Mouse (Mus musculus) neural tube, embryonic 11.5 days (tissue): ENCODE results near the gene Pacsin2. TPM values are rescaled to one million over a fixed set of nuclear protein-coding genes. Genes with fewer than 3 reads are reported as not detected.

ENCODE experiments used
- ATAC-seq: fragments of 200-750 bp; cut with Nextera tagmentation; 2 replicates; pipeline ENCODE4 v1.8.0; 2017; ENCODE audit warnings: moderate number of reproducible peaks, mild to moderate bottlenecking, moderate TSS enrichment, moderate library complexity; ENCODE audit not compliant: insufficient read depth, low FRiP score, low TSS enrichment
- DNase-seq: peaks from one replicate; pipeline ENCODE4 v3.0.0-alpha.2; 2015; ENCODE audit warnings: low spot score
- H3K27ac ChIP-seq: fragments of 300-500 bp; sonication (generic); 2 replicates; pipeline ENCODE4 v1.5.1; 2014; ENCODE audit warnings: low read depth, mild to moderate bottlenecking, low read length
- H3K27me3 ChIP-seq: fragments of 300-500 bp; sonication (generic); 2 replicates; pipeline ENCODE4 v1.6.1; 2014; ENCODE audit warnings: mild to moderate bottlenecking, low read length, mixed read lengths; ENCODE audit not compliant: control insufficient read depth, insufficient read depth
- H3K36me3 ChIP-seq: fragments of 300-500 bp; sonication (generic); 2 replicates; pipeline ENCODE4 v1.6.1; 2014; ENCODE audit warnings: mild to moderate bottlenecking, low read length, moderate library complexity, mixed read lengths; ENCODE audit not compliant: control insufficient read depth, insufficient read depth
- H3K4me1 ChIP-seq: fragments of 300-500 bp; sonication (generic); 2 replicates; pipeline ENCODE4 v1.6.1; 2014; ENCODE audit warnings: low read length, mixed read lengths; ENCODE audit not compliant: control insufficient read depth, insufficient read depth
- H3K4me2 ChIP-seq: fragments of 300-500 bp; sonication (generic); 2 replicates; pipeline ENCODE4 v1.6.1; 2014; ENCODE audit warnings: low read depth, mild to moderate bottlenecking, moderate library complexity
- H3K4me3 ChIP-seq: fragments of 300-500 bp; sonication (generic); 2 replicates; pipeline ENCODE4 v1.5.1; 2014; ENCODE audit warnings: low read depth, low read length
- H3K9ac ChIP-seq: fragments of 300-500 bp; sonication (generic); 2 replicates; pipeline ENCODE4 v1.6.1; 2014; ENCODE audit warnings: mild to moderate bottlenecking, low read length
- H3K9me3 ChIP-seq: fragments of 300-500 bp; sonication (generic); 2 replicates; pipeline ENCODE4 v1.6.1; 2016; ENCODE audit warnings: low read length; ENCODE audit not compliant: control insufficient read depth
- WGBS: fragments of 180-500 bp; shearing (Covaris S2); extraction: QIAGEN DNeasy Blood & Tissue Kit; methylation state at CpG from one replicate; pipeline ENCODE4 v1.1.7; 2014; 5-methylcytosine and 5-hydroxymethylcytosine counted together
- polyA plus RNA-seq: library from polyadenylated mRNA; unstranded; fragments of >200 nt; fragmentation: Nextera tagmentation; extraction: Ambion mirVana; gene quantifications from 2 replicates; pipeline ENCODE4 v1.2.1, GENCODE M21; 2014

Gene Pacsin2
- polyA plus RNA-seq, 1 experiment from 2014 or later, result 46.2 TPM

DNA sequence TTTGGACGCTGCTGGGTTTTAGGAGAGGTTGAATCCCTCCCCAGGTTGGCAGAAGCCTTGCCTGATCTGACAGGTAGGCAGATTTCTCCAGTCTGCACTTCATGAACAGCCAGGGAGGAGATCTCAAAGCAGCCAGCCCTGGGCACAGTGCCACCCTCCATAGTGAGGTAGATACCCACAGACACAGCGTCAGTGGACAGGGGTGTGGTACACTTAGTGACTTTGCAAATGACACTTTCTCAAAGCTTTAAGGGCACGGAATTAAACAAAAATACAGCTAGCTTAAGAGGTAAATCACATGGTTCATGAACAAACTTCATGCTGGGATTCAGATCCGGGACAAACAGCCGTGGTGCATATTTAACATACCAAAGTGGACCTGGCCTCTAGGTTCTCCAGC is 15.8 kb downstream of the Pacsin2 start:
- ATAC-seq, result no peak
- no peak for DNase-seq
- 77% methylated on average over 5 of the region's 5 CpGs for WGBS

DNA sequence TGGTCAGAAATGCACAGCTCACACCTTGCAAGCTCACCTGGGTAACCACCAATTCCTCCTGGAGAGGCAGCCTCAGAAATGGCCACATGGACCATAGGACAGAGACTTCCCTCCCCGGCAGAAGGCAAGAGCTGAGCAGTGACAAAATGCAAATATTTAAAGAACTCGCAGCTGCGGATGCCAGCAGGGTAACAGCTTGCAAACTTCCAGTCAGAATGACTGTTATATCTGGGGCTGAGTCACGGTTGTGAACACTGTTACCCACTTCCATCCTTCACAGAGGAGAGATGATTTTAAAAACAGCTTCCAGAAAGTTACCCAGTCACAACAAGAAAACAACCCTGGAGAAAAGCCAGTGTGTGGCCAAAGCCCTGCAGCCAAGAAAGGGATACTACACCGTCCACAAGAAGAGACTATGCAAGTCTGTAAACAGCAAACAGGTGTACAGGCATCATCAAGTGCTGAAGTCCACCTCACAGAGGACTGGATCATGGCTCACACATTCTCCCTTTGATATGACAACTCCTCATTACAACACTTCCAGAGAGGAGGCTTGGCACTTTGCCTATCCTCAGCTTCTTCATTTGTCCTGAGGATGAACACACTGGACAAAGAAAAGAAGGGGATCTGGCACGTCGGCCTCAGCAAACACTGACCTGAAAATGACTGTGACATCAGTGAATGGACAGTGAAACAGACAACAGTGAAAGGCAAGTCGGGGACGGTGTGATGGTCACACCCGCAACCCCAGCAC is 16.4 kb downstream of the Pacsin2 start:
- H3K9ac ChIP-seq, result no peak overlapping the region
- WGBS, result 67% methylated on average over 10 of the region's 10 CpGs
- H3K4me1 ChIP-seq, result no peaks in the 10 kb centered on the region
- H3K9me3 ChIP-seq, result no peaks in the 10 kb centered on the region
- DNase-seq (no peak), ATAC-seq (no peak)
- H3K27me3 ChIP-seq, result no peaks in the 10 kb centered on the region
- no peaks in the 10 kb centered on the region for H3K36me3 ChIP-seq
- no peak overlapping the region for H3K27ac ChIP-seq
- no peak overlapping the region for H3K4me2 ChIP-seq
- H3K4me3 ChIP-seq, result no peak overlapping the region

More for the DNA sequence above, 15.8 kb downstream of the Pacsin2 start:
- no peaks in the 10 kb centered on the region for H3K36me3 ChIP-seq
- no peak overlapping the region for H3K4me3 ChIP-seq
- no peak overlapping the region for H3K9ac ChIP-seq
- no peaks in the 10 kb centered on the region for H3K9me3 ChIP-seq
- no peaks in the 10 kb centered on the region for H3K4me1 ChIP-seq
- no peaks in the 10 kb centered on the region for H3K27me3 ChIP-seq
- H3K4me2 ChIP-seq, result no peak overlapping the region
- no peak overlapping the region for H3K27ac ChIP-seq

DNA sequence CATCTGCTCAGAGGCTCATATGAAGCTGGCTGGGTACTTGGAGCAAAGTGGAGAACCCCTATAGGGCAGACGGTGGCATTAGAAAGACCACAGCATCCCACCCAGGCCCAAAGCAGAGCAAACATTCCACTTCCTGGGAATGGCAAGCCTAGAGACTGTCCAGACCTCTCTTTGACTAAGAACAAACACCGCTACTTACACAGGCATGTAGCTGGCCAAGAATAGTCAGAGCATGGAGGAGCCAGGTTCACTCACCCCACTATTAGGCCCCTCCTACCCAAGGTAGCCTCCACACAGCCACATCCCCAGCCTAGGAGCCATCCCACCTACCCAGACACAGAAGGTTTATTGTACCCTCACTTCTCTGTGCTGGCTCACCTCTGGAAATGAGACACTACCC is 18.5 kb downstream of the Pacsin2 start:
- DNase-seq (no peak), ATAC-seq (no peak)
- no peaks in the 10 kb centered on the region for H3K9me3 ChIP-seq
- H3K36me3 ChIP-seq, result no peaks in the 10 kb centered on the region
- no peak overlapping the region for H3K27ac ChIP-seq
- H3K9ac ChIP-seq, result no peak overlapping the region
- H3K4me3 ChIP-seq, result no peak overlapping the region
- no peak overlapping the region for H3K4me2 ChIP-seq
- no peaks in the 10 kb centered on the region for H3K4me1 ChIP-seq
- no peaks in the 10 kb centered on the region for H3K27me3 ChIP-seq
- 89% methylated on average over 2 of the region's 2 CpGs for WGBS

DNA sequence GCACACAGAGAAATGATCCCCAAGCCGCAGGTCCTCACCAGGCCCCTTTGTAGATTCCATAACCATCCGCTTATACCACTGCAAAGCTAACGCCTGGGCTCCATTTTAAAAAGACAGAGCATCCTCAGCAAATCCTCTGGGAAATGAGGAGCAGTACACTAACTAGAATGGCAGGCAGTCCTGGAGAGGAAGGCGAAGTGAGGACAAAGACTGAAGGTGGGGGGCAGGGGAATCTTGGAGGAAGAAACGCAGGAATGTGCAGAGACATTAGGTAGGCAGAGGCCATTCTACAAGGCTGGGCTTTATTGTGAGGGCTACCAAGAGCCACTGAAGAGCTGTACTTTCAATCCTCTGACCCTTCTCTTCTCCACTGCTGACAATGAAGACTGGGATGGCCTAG is 19.0 kb downstream of the Pacsin2 start:
- H3K27me3 ChIP-seq, result no peaks in the 10 kb centered on the region
- H3K4me2 ChIP-seq, result no peak overlapping the region
- ATAC-seq (no peak), DNase-seq (no peak)
- no peak overlapping the region for H3K27ac ChIP-seq
- 72% methylated on average over 5 of the region's 5 CpGs for WGBS
- H3K36me3 ChIP-seq, result no peaks in the 10 kb centered on the region
- no peaks in the 10 kb centered on the region for H3K9me3 ChIP-seq
- no peak overlapping the region for H3K4me3 ChIP-seq
- no peak overlapping the region for H3K9ac ChIP-seq
- H3K4me1 ChIP-seq, result no peaks in the 10 kb centered on the region

DNA sequence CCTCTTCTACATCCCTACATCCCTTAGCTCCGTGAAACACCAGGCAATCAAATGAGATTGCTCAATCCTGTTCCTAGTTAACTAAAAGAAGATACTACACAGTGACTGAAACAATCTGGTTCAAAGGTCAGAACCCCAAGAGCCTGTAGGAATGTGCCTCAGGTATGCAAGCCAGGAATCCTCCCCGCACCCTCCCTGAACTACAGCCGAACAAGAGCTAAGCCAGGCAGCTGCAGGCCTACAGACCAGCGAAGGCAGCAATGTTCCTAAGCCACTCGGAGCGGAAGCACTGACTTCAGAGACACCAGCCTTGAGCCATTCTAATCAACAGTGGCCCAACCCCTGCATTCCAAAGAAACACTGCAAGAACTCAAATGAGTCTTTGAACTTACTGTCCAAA is 20.0 kb downstream of the Pacsin2 start:
- DNase-seq (no peak), ATAC-seq (no peak)
- H3K4me1 ChIP-seq, result no peaks in the 10 kb centered on the region
- H3K27ac ChIP-seq, result no peak overlapping the region
- H3K4me2 ChIP-seq, result no peak overlapping the region
- H3K9me3 ChIP-seq, result no peaks in the 10 kb centered on the region
- no peak overlapping the region for H3K9ac ChIP-seq
- WGBS, result 89% methylated on average over 6 of the region's 6 CpGs
- no peak overlapping the region for H3K4me3 ChIP-seq
- no peaks in the 10 kb centered on the region for H3K27me3 ChIP-seq
- no peaks in the 10 kb centered on the region for H3K36me3 ChIP-seq

DNA sequence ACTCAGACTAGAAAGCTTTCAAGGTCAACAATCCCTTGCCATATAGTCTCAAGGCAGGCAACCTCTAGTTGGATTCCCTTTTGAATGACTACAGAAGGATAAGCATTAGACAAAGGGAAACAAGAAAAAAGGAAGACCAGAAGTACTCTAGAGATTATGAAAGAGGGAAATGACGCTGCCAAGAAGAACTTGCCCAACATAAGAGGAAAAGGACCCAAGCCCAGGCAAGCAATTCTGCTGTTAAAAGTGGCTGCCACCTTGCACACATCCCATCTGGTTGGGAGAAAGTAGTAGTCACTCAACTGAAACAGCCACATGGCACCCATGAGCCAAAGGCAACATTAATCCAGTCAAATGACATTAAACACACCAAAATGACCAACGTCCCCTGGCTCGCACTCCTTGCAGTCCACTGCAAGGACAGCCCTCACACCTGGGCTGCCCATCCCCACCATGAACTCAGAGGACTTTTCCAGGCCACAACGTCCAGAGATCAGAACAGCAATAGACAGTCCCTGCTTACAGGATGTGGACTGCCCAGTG is 21.8 kb downstream of the Pacsin2 start:
- no peak overlapping the region for H3K9ac ChIP-seq
- no peak overlapping the region for H3K27ac ChIP-seq
- no peak overlapping the region for H3K4me3 ChIP-seq
- DNase-seq, result no peak
- H3K4me1 ChIP-seq, result no peaks in the 10 kb centered on the region
- no peaks in the 10 kb centered on the region for H3K36me3 ChIP-seq
- H3K9me3 ChIP-seq, result no peaks in the 10 kb centered on the region
- WGBS, result 90% methylated on average over 4 of the region's 4 CpGs
- no peak overlapping the region for H3K4me2 ChIP-seq
- H3K27me3 ChIP-seq, result no peaks in the 10 kb centered on the region
- ATAC-seq, result no peak

DNA sequence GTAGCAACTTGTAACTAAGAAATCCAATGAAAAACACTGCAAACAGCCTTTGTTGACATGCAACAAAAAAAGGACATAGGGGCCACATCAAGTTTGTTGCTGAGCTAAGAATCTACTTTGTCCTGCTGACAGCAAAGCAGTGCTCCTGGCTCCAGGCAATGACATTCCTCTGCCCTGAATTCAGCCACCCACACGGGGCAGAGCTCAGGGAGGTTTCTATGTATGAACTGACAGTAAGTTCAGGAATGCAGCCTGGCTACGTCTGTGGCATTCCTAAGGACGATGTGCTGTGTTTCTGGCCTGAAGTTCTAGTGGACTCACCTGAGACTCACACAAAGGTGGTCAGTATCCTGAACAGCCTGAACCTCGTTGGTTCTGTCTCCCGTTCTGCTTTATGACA is 23.7 kb downstream of the Pacsin2 start:
- H3K27me3 ChIP-seq, result no peaks in the 10 kb centered on the region
- H3K9me3 ChIP-seq, result no peaks in the 10 kb centered on the region
- no peak for DNase-seq
- no peaks in the 10 kb centered on the region for H3K36me3 ChIP-seq
- H3K4me2 ChIP-seq, result no peak overlapping the region
- no peak overlapping the region for H3K27ac ChIP-seq
- H3K4me1 ChIP-seq, result no peaks in the 10 kb centered on the region
- no peak overlapping the region for H3K9ac ChIP-seq
- H3K4me3 ChIP-seq, result no peak overlapping the region
- ATAC-seq, result no peak
- whole genome bisulfite sequencing, result 73% methylated on average over 5 of the region's 5 CpGs

DNA sequence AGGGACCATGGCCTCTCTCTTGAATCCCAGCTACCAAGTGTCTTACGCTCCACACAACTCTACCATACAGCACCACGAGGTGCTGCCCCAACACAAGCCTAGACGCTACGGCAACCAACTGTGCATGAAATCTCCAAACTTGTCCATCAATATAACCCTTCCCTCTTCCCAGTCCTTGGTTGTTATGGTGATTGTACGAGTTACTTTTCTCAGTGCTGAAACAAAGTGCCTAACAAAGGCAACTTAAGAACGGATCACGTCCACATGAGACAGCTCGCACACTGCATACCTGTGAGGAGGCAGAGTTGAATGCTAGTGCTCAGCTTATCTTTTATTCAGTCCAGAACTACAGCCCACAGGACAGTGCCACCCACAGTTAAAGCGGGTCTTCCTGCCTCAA is 27.9 kb downstream of the Pacsin2 start:
- no peak overlapping the region for H3K27ac ChIP-seq
- 85% methylated on average over 9 of the region's 9 CpGs for WGBS
- no peaks in the 10 kb centered on the region for H3K4me1 ChIP-seq
- H3K9me3 ChIP-seq, result no peaks in the 10 kb centered on the region
- ATAC-seq, result no peak
- no peak overlapping the region for H3K4me2 ChIP-seq
- H3K36me3 ChIP-seq, result no peaks in the 10 kb centered on the region
- DNase-seq, result no peak
- no peaks in the 10 kb centered on the region for H3K27me3 ChIP-seq
- no peak overlapping the region for H3K4me3 ChIP-seq
- H3K9ac ChIP-seq, result no peak overlapping the region

DNA sequence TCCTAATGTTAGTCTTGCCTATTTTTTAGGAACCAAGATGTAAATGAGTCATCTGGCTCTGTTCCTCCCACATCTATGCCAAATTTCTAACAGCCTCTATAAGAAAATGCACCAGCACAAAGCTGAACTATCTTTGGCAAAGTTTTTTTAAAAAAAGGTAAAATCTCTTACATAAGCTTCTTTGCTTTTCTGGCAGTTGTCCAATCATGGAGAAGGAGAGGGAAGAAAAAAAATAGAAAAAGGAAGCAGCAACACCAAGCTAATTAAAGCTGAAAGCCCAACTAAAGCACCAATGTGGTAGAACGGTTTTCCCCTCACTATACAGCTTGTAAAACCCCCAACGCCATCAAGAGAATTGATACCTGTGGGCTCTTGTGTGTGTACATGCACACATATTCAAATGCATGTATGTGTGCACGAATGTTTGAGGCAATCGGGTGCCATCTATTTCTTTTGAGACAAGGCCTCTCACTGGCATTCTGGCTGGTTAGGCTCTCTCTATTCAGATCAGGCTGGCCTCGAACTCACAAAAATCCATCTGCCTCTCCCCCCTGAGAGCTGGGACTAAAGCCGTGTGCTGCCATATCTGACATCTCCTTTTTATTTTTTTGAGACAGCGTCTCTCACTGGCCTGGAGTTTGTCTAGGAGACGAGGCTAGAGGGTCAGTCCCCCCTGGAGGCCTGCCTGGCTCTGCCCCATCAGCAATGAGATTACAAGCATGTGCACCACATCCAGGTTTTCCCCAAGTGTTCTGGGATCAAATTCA is 28.9 kb downstream of the Pacsin2 start:
- H3K4me2 ChIP-seq, result no peak overlapping the region
- no peak overlapping the region for H3K27ac ChIP-seq
- H3K4me1 ChIP-seq, result no peaks in the 10 kb centered on the region
- ATAC-seq (no peak), DNase-seq (no peak)
- H3K4me3 ChIP-seq, result no peak overlapping the region
- no peaks in the 10 kb centered on the region for H3K36me3 ChIP-seq
- H3K9me3 ChIP-seq, result no peaks in the 10 kb centered on the region
- no peak overlapping the region for H3K9ac ChIP-seq
- no peaks in the 10 kb centered on the region for H3K27me3 ChIP-seq
- WGBS, result 85% methylated on average over 8 of the region's 8 CpGs
